ENCODE assay signal across 18 mouse cellular contexts in genomic region chr5:142712373-142712772, GRCm38 (mm10). TPM values are rescaled to one million over a fixed set of nuclear protein-coding genes. Genes with fewer than 3 reads are reported as not detected.
DNase-seq lines count a peak whose midpoint lies in the region; ATAC-seq and TF ChIP-seq lines count a peak whose summit lies in the region.
"Had no signal": no experiment of that assay in that cellular context is flagged by ENCODE, and none has a peak within 500 bp of the region (broad histone marks: within the 10 kb centered on the region; RNA-seq: fewer than 3 reads in every experiment).

No protein-coding gene starts in this region.

- no peaks in the 10 kb centered on the region for H3K4me1 ChIP-seq in hindbrain, postnatal 0 days (ENCODE audit: insufficient read depth, low read length)
- no peaks in the 10 kb centered on the region for H3K4me1 ChIP-seq in hindbrain, embryonic 10.5 days (replicated peaks)
- H3K4me1 ChIP-seq in lung, postnatal 0 days (ENCODE audit: insufficient read depth, low read depth, low read length), result no peaks in the 10 kb centered on the region
- no peaks in the 10 kb centered on the region for H3K4me1 ChIP-seq in lung, adult 2 months (ENCODE audit: control insufficient read depth, insufficient read depth, low read length)
- H3K4me1 ChIP-seq in MEL (ENCODE audit: control insufficient read depth in 1 of 2, insufficient read depth in 2 of 2, low read length in 2 of 2), result no peaks in the 10 kb centered on the region
- H3K4me1 ChIP-seq: heart, embryonic 15.5 days; limb, embryonic 10.5 days; neural tube, embryonic 15.5 days; stomach, embryonic 15.5 days had no signal

- 89% methylated on average over 5 of the region's 5 CpGs for WGBS in hindbrain, postnatal 0 days
- WGBS in hindbrain, embryonic 10.5 days, result 85% methylated on average over 5 of the region's 5 CpGs
- WGBS in lung, postnatal 0 days, result 83% methylated on average over 5 of the region's 5 CpGs
- 85% methylated on average over 5 of the region's 5 CpGs for WGBS in lung, adult 2 months

- peak; percentile 41 for DNase-seq in hindbrain, postnatal 0 days (ENCODE audit: low spot score)
- no peak for DNase-seq in hindbrain, embryonic 10.5 days (ENCODE audit: low spot score)
- DNase-seq in lung, postnatal 0 days (ENCODE audit: low spot score), result no peak
- no peak for DNase-seq in lung, adult 2 months
- peak; percentile 40 for DNase-seq in MEL (ENCODE audit: low read depth, low spot score)
- peak; percentile 61 for DNase-seq in testis, postnatal 10 days (ENCODE audit: low spot score)
- DNase-seq: adrenal gland, postnatal 25 days; cerebellum, adult 11 months had no signal

- H3K27me3 ChIP-seq in hindbrain, postnatal 0 days (ENCODE audit: insufficient read depth, low read length), result no peaks in the 10 kb centered on the region
- no peaks in the 10 kb centered on the region for H3K27me3 ChIP-seq in hindbrain, embryonic 10.5 days (ENCODE audit: insufficient read depth, poor library complexity, severe bottlenecking)
- H3K27me3 ChIP-seq in lung, postnatal 0 days (replicated peaks; ENCODE audit: insufficient read depth, low read length), result no peaks in the 10 kb centered on the region
- no peaks in the 10 kb centered on the region; a peak in 1 of 4 replicates for H3K27me3 ChIP-seq in MEL (ENCODE audit: control insufficient read depth in 1 of 2, insufficient read depth in 2 of 2, low read length in 2 of 2)
- H3K27me3 ChIP-seq: neural tube, embryonic 15.5 days; stomach, embryonic 15.5 days had no signal

- peak; percentile 59 for TF ChIP-seq CTCF in hindbrain, postnatal 0 days (IDR thresholded peaks at IDR 0.05; ENCODE audit: low read depth)
- TF ChIP-seq CTCF in lung, postnatal 0 days (IDR thresholded peaks at IDR 0.05), result peak; percentile 17; the same call in 1 of the 2 replicates
- no peak for TF ChIP-seq CTCF in lung, adult 2 months (IDR thresholded peaks at IDR 0.05; ENCODE audit: insufficient read depth, low read length)
- peak; percentile 19 to 49 (median 36); a peak in 5 of 6 replicates for TF ChIP-seq CTCF in MEL (IDR thresholded peaks at IDR 0.05 in 2 of 3, conservative IDR thresholded peaks at IDR 0.05 in 1 of 3; ENCODE audit: control insufficient read depth in 1 of 3, insufficient read depth in 1 of 3, low read depth in 2 of 3, low read length in 3 of 3, poor library complexity in 1 of 3, severe bottlenecking in 1 of 3)

- no peaks in the 10 kb centered on the region for H3K79me2 ChIP-seq in MEL (ENCODE audit: control insufficient read depth, insufficient read depth, low read length, poor library complexity)

- no peak overlapping the region for H3K27ac ChIP-seq in hindbrain, postnatal 0 days
- no peak overlapping the region for H3K27ac ChIP-seq in hindbrain, embryonic 10.5 days
- H3K27ac ChIP-seq in lung, postnatal 0 days (ENCODE audit: low read length), result no peak overlapping the region
- H3K27ac ChIP-seq in MEL (ENCODE audit: control insufficient read depth, low read depth, low read length), result no peak overlapping the region
- H3K27ac ChIP-seq: heart, embryonic 15.5 days; limb, embryonic 10.5 days; neural tube, embryonic 15.5 days; stomach, embryonic 15.5 days had no signal

- ATAC-seq in hindbrain, postnatal 0 days, result no peak
- no peak for ATAC-seq in lung, postnatal 0 days
- ATAC-seq in megakaryocyte, adult 5-6 weeks (ENCODE audit: poor library complexity, severe bottlenecking), result no peak
- ATAC-seq: CD4-positive, CD25-positive, alpha-beta regulatory T cell, adult 4 months; forebrain, embryonic 16.5 days; hindbrain, embryonic 16.5 days had no signal

- H3K4me3 ChIP-seq in hindbrain, postnatal 0 days (ENCODE audit: low read length), result no peak overlapping the region
- H3K4me3 ChIP-seq in hindbrain, embryonic 10.5 days, result no peak overlapping the region
- no peak overlapping the region for H3K4me3 ChIP-seq in lung, postnatal 0 days (ENCODE audit: low read depth, low read length)
- H3K4me3 ChIP-seq in lung, adult 2 months (replicated peaks; ENCODE audit: extremely low read depth, low read depth, low read length), result no peak overlapping the region
- no peak overlapping the region for H3K4me3 ChIP-seq in MEL (ENCODE audit: control insufficient read depth in 1 of 2, insufficient read depth in 1 of 2, low read depth in 2 of 2, low read length in 2 of 2)
- H3K4me3 ChIP-seq: heart, embryonic 15.5 days; limb, embryonic 10.5 days; neural tube, embryonic 15.5 days; stomach, embryonic 15.5 days had no signal

- no peak for TF ChIP-seq RAD21 in MEL (IDR thresholded peaks at IDR 0.05; ENCODE audit: low read depth, low read length)

- no peak for TF ChIP-seq EP300 in lung, postnatal 0 days (IDR thresholded peaks at IDR 0.05)
- no peak for TF ChIP-seq EP300 in MEL (IDR thresholded peaks at IDR 0.05; ENCODE audit: low read depth in 1 of 2, low read length in 2 of 2)

- TF ChIP-seq POLR2A in lung, adult 2 months (IDR thresholded peaks at IDR 0.05; ENCODE audit: borderline replicate concordance, extremely low read depth, low read depth, low read length), result no peak
- no peak for TF ChIP-seq POLR2A in MEL (IDR thresholded peaks at IDR 0.05; ENCODE audit: control insufficient read depth in 1 of 2, insufficient read depth in 1 of 2, low read depth in 1 of 2, low read length in 2 of 2, poor library complexity in 1 of 2)

- H3K36me3 ChIP-seq in hindbrain, postnatal 0 days (ENCODE audit: insufficient read depth, low read length), result peaks cover 17% of the 10 kb centered on the region; the same call in 1 of the 2 replicates
- peaks cover 63% of the 10 kb centered on the region for H3K36me3 ChIP-seq in hindbrain, embryonic 10.5 days
- no peaks in the 10 kb centered on the region for H3K36me3 ChIP-seq in lung, postnatal 0 days (ENCODE audit: insufficient read depth, low read length)
- H3K36me3 ChIP-seq in MEL (ENCODE audit: control insufficient read depth in 1 of 2, insufficient read depth in 2 of 2, low read length in 2 of 2), result no peaks in the 10 kb centered on the region
- H3K36me3 ChIP-seq: heart, embryonic 15.5 days; stomach, embryonic 15.5 days had no signal

- H3K4me2 ChIP-seq in hindbrain, postnatal 0 days (ENCODE audit: low read depth, low read length), result no peak overlapping the region
- no peak overlapping the region for H3K4me2 ChIP-seq in lung, postnatal 0 days (replicated peaks; ENCODE audit: low read depth, low read length)
- H3K4me2 ChIP-seq: heart, embryonic 15.5 days; neural tube, embryonic 15.5 days; stomach, embryonic 15.5 days had no signal

- no peak overlapping the region for H3K9ac ChIP-seq in hindbrain, postnatal 0 days (replicated peaks; ENCODE audit: low read length)
- no peak overlapping the region for H3K9ac ChIP-seq in lung, postnatal 0 days (replicated peaks; ENCODE audit: low read depth)
- no peak overlapping the region for H3K9ac ChIP-seq in MEL (ENCODE audit: control insufficient read depth, low read depth, low read length, poor library complexity, severe bottlenecking)
- H3K9ac ChIP-seq: heart, embryonic 15.5 days; neural tube, embryonic 15.5 days; stomach, embryonic 15.5 days had no signal

- no peaks in the 10 kb centered on the region for H3K9me3 ChIP-seq in hindbrain, postnatal 0 days (ENCODE audit: low read length)
- peaks cover 11% of the 10 kb centered on the region for H3K9me3 ChIP-seq in hindbrain, embryonic 10.5 days
- H3K9me3 ChIP-seq in lung, postnatal 0 days (ENCODE audit: low read length), result no peaks in the 10 kb centered on the region
- H3K9me3 ChIP-seq in MEL (replicated peaks; ENCODE audit: insufficient read depth, low read length), result no peaks in the 10 kb centered on the region
- H3K9me3 ChIP-seq: heart, embryonic 15.5 days; limb, embryonic 10.5 days; neural tube, embryonic 15.5 days; stomach, embryonic 15.5 days had no signal

TF ChIP-seq in MEL, 35 proteins besides CTCF, POLR2A, EP300 and RAD21:
- no peak for TF ChIP-seq TCF12 (IDR thresholded peaks at IDR 0.05; ENCODE audit: low read depth, low read length)
- no peak for TF ChIP-seq ETS1 (IDR thresholded peaks at IDR 0.05; ENCODE audit: low read depth, low read length)
- no peak for TF ChIP-seq USF1 (IDR thresholded peaks at IDR 0.05; ENCODE audit: low read depth, low read length)
- no peak for TF ChIP-seq ZMIZ1 (IDR thresholded peaks at IDR 0.05; ENCODE audit: low read depth, low read length)
- no peak for TF ChIP-seq GATA1 (IDR thresholded peaks at IDR 0.05; ENCODE audit: low read depth, low read length)
- TF ChIP-seq SMC3 (IDR thresholded peaks at IDR 0.05; ENCODE audit: low read depth, low read length), result 0 out of 2 replicates have a peak, but pooled peaks have one; percentile 22
- no peak for TF ChIP-seq GABPA (IDR thresholded peaks at IDR 0.05; ENCODE audit: low read depth, low read length)
- TF ChIP-seq MYC (IDR thresholded peaks at IDR 0.05; ENCODE audit: low read depth, low read length), result no peak
TF ChIP-seq in MEL: peak in this region for 1.

RNA-seq across cellular contexts. Expression of gene Slc29a4, which starts 20.1 kb away (rescaled TPM):
- 77.1 and 80.1 TPM in 2 replicates for total RNA-seq in hindbrain, postnatal 0 days (2014; rRNA removed)
- polyA plus RNA-seq in hindbrain, postnatal 0 days (2015; fragmentation: Nextera tagmentation; extraction: Ambion mirVana), result 61.4 and 67.1 TPM in 2 replicates
- polyA plus RNA-seq in hindbrain, embryonic 10.5 days (2016; fragmentation: Nextera tagmentation; extraction: Ambion mirVana), result 21.8 and 42.3 TPM in 2 replicates
- 2.3 TPM in 2 replicates for polyA plus RNA-seq in lung, postnatal 0 days (2015; fragmentation: Nextera tagmentation; extraction: Ambion mirVana)
- 1.6 and 2.7 TPM in 2 replicates for polyA plus RNA-seq in lung, adult 2 months (2012; rRNA removed)
- total RNA-seq in MEL (2012; rRNA removed), result not detected in 2 replicates
- polyA plus RNA-seq in MEL (2012; ENCODE audit: insufficient read depth in 1 of 2, insufficient read length in 2 of 2, low read depth in 1 of 2, low replicate concordance in 2 of 2, missing spikeins in 1 of 2), result not detected
- total RNA-seq in megakaryocyte, adult 5-6 weeks (2015), result not detected in 2 replicates
- not detected in 2 replicates for total RNA-seq in megakaryocyte, adult 5-6 weeks (2017)
- total RNA-seq: granulocyte monocyte progenitor cell, adult 5-6 weeks; megakaryocyte progenitor cell, adult 5-6 weeks had no signal

Comparison
In these comparisons a context has a peak if more than half of its experiments do, and no peak if none do; other contexts are left out.
1. DNase-seq: peak in hindbrain, postnatal 0 days (single experiment), MEL (single experiment) and testis, postnatal 10 days (single experiment); none in hindbrain, embryonic 10.5 days (single experiment), lung, postnatal 0 days (single experiment) and lung, adult 2 months (single experiment).